Mouse (Mus musculus): ENCODE data around the gene Klk10. TPM values are rescaled to one million over a fixed set of nuclear protein-coding genes. Genes with fewer than 3 reads are reported as not detected.
A peak's percentile ranks its signal among the peaks of the same experiment; 100 is the strongest.

Klk10 gene
- polyA plus RNA-seq, 1 experiment from 2014 or later: not detected

DNA sequence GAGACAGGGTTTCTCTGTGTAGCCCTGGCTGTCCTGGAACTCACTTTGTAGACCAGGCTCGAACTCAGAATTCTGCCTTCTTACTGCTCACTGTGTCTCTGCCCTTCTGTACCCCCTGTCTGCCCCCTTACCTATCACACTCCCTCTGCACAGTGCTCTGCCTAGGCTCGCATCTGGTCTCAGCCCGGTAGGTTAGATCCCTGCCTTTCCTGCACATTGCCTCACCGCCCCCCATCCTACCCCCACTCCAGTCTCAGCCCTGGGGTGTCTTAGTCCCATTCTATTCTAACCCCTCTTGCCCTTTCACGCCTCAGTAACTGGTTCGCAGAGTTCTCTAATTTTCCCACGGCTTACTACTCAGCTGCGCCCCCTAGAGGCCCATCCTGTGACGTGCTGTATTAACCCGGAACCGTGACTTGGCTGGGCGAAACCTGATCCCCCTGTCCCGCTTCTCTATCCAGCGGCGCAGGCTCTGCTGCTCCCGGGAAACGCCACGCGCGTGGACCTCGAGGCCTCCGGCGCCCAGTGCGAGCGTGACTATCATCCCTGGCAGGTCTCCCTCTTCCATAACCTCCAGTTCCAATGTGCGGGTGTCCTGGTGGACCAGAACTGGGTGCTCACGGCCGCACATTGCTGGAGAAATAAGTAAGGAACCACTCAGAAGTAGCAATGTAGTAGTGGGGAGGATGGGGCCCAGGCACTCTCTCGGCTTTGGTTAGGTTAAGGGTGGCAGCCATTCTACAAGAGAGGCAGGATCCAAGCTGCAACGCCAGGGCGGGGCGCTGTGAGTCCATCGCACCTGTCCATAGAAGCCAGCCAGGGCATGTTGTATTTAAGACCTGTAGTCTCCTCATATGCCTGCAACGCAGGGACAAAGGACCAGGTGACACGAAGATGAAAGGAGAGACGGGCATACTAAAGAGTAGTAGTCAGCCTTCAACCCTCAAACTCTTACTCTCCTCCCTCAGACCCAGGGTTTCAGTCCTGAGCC is 1.7 kb downstream of the Klk10 start:
- peak; percentile 67 for ATAC-seq (ENCODE audit: insufficient read depth, low FRiP score, low TSS enrichment)
- H3K4me2 ChIP-seq (ENCODE audit: low read depth): peak overlapping the region; percentile 54
- no peaks in the 10 kb centered on the region for H3K27me3 ChIP-seq (ENCODE audit: control insufficient read depth, insufficient read depth, low read length)
- no peak overlapping the region for H3K27ac ChIP-seq (ENCODE audit: low read depth, low read length)
- peak; percentile 89 for DNase-seq (ENCODE audit: low spot score)
- WGBS: 8% methylated on average over 36 of the region's 36 CpGs
- no peaks in the 10 kb centered on the region for H3K4me1 ChIP-seq (ENCODE audit: control insufficient read depth, insufficient read depth, low read length)
- H3K9me3 ChIP-seq (ENCODE audit: control insufficient read depth, low read length): no peaks in the 10 kb centered on the region
- peak overlapping the region; percentile 20 for H3K4me3 ChIP-seq (ENCODE audit: low read depth, low read length)
- H3K36me3 ChIP-seq (ENCODE audit: control insufficient read depth, insufficient read depth, low read length): no peaks in the 10 kb centered on the region
- peak overlapping the region; percentile 52 for H3K9ac ChIP-seq (ENCODE audit: low read length)

DNA sequence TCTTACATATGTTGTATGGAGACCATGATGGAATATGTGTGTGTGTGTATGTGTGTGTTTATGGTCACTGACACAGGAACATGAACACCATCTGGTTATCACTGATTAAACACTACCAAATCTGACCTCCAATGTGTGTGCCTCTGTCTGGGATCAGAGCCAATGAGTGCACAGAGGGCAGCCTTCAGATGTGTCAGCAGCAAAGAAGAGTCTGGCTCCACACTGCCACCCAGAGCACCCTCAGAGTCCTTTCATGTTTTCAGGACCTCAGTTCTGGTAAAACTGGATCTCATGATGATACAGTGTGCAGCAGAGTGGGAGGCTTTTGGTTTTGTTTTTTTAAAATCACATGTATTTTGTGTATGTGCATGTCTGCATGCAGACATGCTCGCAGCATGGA is 4.5 kb downstream of the Klk10 start:
- H3K4me1 ChIP-seq (ENCODE audit: control insufficient read depth, insufficient read depth, low read length): no peaks in the 10 kb centered on the region
- WGBS: 86% methylated on average over 1 of the region's 1 CpGs
- H3K36me3 ChIP-seq (ENCODE audit: control insufficient read depth, insufficient read depth, low read length): no peaks in the 10 kb centered on the region
- no peak overlapping the region for H3K4me2 ChIP-seq (ENCODE audit: low read depth)
- H3K9ac ChIP-seq (ENCODE audit: low read length): no peak overlapping the region
- ATAC-seq (ENCODE audit: insufficient read depth, low FRiP score, low TSS enrichment) (no peak), DNase-seq (ENCODE audit: low spot score) (no peak)
- no peak overlapping the region for H3K4me3 ChIP-seq (ENCODE audit: low read depth, low read length)
- no peaks in the 10 kb centered on the region for H3K27me3 ChIP-seq (ENCODE audit: control insufficient read depth, insufficient read depth, low read length)
- H3K27ac ChIP-seq (ENCODE audit: low read depth, low read length): no peak overlapping the region
- no peaks in the 10 kb centered on the region for H3K9me3 ChIP-seq (ENCODE audit: control insufficient read depth, low read length)

DNA sequence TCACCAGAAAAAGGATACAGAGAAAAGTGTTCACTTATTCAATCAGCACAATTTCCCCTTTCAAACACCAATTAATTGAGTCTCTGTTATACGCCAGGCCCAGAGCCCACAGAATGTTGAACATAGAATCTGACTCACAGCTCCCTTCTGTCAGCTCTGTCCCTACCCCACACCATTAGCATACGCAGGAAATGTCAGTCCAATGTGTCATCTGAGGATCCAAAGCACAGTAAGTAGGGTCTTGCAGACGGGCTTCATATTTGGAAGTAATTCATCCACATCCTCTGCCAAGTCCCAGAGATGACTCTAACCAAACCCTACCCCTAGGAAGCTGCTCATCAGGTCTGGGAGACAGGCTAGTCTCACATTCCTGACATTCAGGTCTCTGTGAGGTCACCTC is 7.3 kb downstream of the Klk10 start:
- Histone ChIP-seq H3K4me3 (ENCODE audit: low read depth, low read length) (no peak overlapping the region), H3K4me2 (ENCODE audit: low read depth) (no peak overlapping the region), H3K9me3 (ENCODE audit: control insufficient read depth, low read length) (no peaks in the 10 kb centered on the region), H3K9ac (ENCODE audit: low read length) (no peak overlapping the region), H3K36me3 (ENCODE audit: control insufficient read depth, insufficient read depth, low read length) (no peaks in the 10 kb centered on the region), H3K4me1 (ENCODE audit: control insufficient read depth, insufficient read depth, low read length) (no peaks in the 10 kb centered on the region), H3K27me3 (ENCODE audit: control insufficient read depth, insufficient read depth, low read length) (no peaks in the 10 kb centered on the region), H3K27ac (ENCODE audit: low read depth, low read length) (no peak overlapping the region)
- DNase-seq (ENCODE audit: low spot score) (no peak), ATAC-seq (ENCODE audit: insufficient read depth, low FRiP score, low TSS enrichment) (no peak)
- WGBS: 80% methylated on average over 3 of the region's 3 CpGs

DNA sequence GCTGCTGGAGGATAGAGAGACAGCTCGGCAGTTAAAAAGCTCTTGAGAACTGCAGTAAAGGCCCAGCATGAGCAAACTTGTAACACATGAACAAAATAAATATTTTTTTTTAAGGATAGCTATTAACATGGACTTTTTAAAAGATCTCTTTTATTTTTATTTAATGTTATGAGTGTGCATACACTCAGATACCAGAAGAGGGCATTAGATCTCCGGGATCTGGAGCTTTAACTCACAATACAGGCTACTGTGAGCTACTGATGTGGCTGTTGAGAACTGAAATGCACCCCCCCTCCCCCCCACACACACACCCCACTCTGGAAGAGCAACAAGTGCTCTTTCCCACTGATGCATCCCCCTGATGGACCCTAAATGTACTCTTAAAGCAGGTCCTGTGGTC is 8.5 kb downstream of the Klk10 start:
- no peaks in the 10 kb centered on the region for H3K4me1 ChIP-seq (ENCODE audit: control insufficient read depth, insufficient read depth, low read length)
- WGBS: 64% methylated on average over 2 of the region's 2 CpGs
- H3K36me3 ChIP-seq (ENCODE audit: control insufficient read depth, insufficient read depth, low read length): no peaks in the 10 kb centered on the region
- H3K27me3 ChIP-seq (ENCODE audit: control insufficient read depth, insufficient read depth, low read length): no peaks in the 10 kb centered on the region
- no peak overlapping the region for H3K27ac ChIP-seq (ENCODE audit: low read depth, low read length)
- H3K9ac ChIP-seq (ENCODE audit: low read length): no peak overlapping the region
- H3K9me3 ChIP-seq (ENCODE audit: control insufficient read depth, low read length): no peaks in the 10 kb centered on the region
- no peak overlapping the region for H3K4me3 ChIP-seq (ENCODE audit: low read depth, low read length)
- DNase-seq (ENCODE audit: low spot score): no peak
- no peak for ATAC-seq (ENCODE audit: insufficient read depth, low FRiP score, low TSS enrichment)
- H3K4me2 ChIP-seq (ENCODE audit: low read depth): no peak overlapping the region

DNA sequence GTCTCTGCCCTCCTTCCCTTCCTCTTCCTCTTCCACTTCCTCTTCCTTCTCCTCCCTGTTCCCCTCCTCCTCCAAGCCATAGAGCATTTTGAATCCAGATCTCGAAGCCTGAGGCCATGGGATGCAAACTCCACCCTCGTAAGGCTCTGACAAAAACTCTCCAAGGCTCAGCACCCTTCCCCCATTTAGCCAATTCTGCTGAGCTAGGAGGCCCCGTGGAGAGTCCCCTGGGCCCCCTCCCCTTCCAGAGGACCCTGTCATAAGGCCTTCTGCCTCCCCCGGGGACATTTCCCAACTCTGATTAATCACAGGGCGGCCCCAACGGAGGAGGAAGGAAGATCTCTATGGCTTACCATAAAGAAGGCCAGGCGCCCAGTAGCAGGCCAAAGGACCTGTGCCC is 10.8 kb downstream of the Klk10 start, which contains the start of gene Klk9:
Gene Klk9, plus strand, starts transcription at position 301 of the 400 bp plus-strand sequence.
- Histone ChIP-seq H3K27ac (ENCODE audit: low read depth, low read length) (no peak within 1 kb of the TSS), H3K27me3 (ENCODE audit: control insufficient read depth, insufficient read depth, low read length) (peaks cover 7% of the 10 kb centered on the region), H3K9me3 (ENCODE audit: control insufficient read depth, low read length) (no peaks in the 10 kb centered on the region), H3K36me3 (ENCODE audit: control insufficient read depth, insufficient read depth, low read length) (no peaks in the 10 kb centered on the region), H3K9ac (ENCODE audit: low read length) (no peak within 1 kb of the TSS), H3K4me3 (ENCODE audit: low read depth, low read length) (no peak within 1 kb of the TSS), H3K4me1 (ENCODE audit: control insufficient read depth, insufficient read depth, low read length) (no peaks in the 10 kb centered on the region), H3K4me2 (ENCODE audit: low read depth) (no peak within 1 kb of the TSS)
- WGBS: 79% methylated on average over 7 of the region's 7 CpGs
- ATAC-seq (ENCODE audit: insufficient read depth, low FRiP score, low TSS enrichment): no peak
- no peak for DNase-seq (ENCODE audit: low spot score)

DNA sequence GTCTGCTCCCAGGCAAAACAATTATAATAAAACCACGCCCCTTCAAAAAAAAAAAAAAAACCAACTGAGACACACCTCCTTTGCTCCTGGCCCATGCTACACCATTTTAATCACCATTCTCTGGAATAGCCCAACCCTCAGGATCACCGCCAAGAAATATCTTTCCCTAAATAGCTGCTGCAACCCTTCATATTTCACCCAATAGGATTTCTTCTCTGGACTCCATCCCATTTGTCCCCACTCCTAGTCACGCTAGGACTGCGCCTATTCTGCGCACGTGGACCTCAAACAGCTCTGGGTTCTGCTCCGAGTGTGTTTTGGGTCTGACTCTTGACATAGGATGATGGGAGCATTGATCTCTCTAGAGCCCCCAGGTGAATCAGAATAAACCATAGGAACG is 15.5 kb downstream of the Klk10 start:
- peaks cover 14% of the 10 kb centered on the region for H3K27me3 ChIP-seq (ENCODE audit: control insufficient read depth, insufficient read depth, low read length)
- no peaks in the 10 kb centered on the region for H3K36me3 ChIP-seq (ENCODE audit: control insufficient read depth, insufficient read depth, low read length)
- no peaks in the 10 kb centered on the region for H3K4me1 ChIP-seq (ENCODE audit: control insufficient read depth, insufficient read depth, low read length)
- no peak overlapping the region for H3K27ac ChIP-seq (ENCODE audit: low read depth, low read length)
- no peaks in the 10 kb centered on the region for H3K9me3 ChIP-seq (ENCODE audit: control insufficient read depth, low read length)
- ATAC-seq (ENCODE audit: insufficient read depth, low FRiP score, low TSS enrichment): no peak
- no peak for DNase-seq (ENCODE audit: low spot score)
- no peak overlapping the region for H3K9ac ChIP-seq (ENCODE audit: low read length)
- H3K4me2 ChIP-seq (ENCODE audit: low read depth): peak overlapping the region; percentile 58
- WGBS: 8% methylated on average over 8 of the region's 8 CpGs
- H3K4me3 ChIP-seq (ENCODE audit: low read depth, low read length): peak overlapping the region; percentile 34

DNA sequence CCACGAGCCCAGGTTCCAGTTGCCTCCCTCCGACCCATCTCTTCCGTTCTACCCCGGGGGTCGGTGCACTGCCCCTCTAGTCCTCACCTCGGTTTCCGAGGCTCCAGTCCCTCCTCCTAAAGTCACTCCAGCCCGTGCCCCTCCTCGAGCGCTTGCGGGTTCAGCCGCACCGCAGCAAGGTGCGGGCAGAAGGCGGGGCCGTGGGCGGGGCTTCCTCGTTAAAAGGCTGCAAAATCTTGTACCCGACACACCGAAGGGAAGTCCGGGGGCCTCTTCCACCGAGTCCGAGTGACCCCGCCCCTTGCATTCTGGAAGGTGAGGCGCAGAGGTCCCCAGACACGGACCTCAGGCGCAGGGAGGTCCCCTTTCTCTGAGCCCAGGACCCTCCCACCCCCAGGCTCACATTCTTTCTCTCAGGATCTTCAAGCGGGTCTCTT is 16.5 kb downstream of the Klk10 start, which contains the start of gene Klk8:
Gene Klk8, plus strand, starts transcription at position 245 of the 437 bp plus-strand sequence.
- no peaks in the 10 kb centered on the region for H3K36me3 ChIP-seq (ENCODE audit: control insufficient read depth, insufficient read depth, low read length)
- WGBS: under 1% methylated on average over 28 of the region's 28 CpGs
- peaks cover 14% of the 10 kb centered on the region for H3K27me3 ChIP-seq (ENCODE audit: control insufficient read depth, insufficient read depth, low read length)
- DNase-seq (ENCODE audit: low spot score): no peak
- H3K4me3 ChIP-seq (ENCODE audit: low read depth, low read length): peak within 1 kb of the TSS; percentile 34
- H3K9me3 ChIP-seq (ENCODE audit: control insufficient read depth, low read length): no peaks in the 10 kb centered on the region
- H3K4me1 ChIP-seq (ENCODE audit: control insufficient read depth, insufficient read depth, low read length): no peaks in the 10 kb centered on the region
- no peak for ATAC-seq (ENCODE audit: insufficient read depth, low FRiP score, low TSS enrichment)
- peak within 1 kb of the TSS; percentile 44 for H3K9ac ChIP-seq (ENCODE audit: low read length)
- no peak within 1 kb of the TSS for H3K27ac ChIP-seq (ENCODE audit: low read depth, low read length)
- H3K4me2 ChIP-seq (ENCODE audit: low read depth): peak within 1 kb of the TSS; percentile 58

DNA sequence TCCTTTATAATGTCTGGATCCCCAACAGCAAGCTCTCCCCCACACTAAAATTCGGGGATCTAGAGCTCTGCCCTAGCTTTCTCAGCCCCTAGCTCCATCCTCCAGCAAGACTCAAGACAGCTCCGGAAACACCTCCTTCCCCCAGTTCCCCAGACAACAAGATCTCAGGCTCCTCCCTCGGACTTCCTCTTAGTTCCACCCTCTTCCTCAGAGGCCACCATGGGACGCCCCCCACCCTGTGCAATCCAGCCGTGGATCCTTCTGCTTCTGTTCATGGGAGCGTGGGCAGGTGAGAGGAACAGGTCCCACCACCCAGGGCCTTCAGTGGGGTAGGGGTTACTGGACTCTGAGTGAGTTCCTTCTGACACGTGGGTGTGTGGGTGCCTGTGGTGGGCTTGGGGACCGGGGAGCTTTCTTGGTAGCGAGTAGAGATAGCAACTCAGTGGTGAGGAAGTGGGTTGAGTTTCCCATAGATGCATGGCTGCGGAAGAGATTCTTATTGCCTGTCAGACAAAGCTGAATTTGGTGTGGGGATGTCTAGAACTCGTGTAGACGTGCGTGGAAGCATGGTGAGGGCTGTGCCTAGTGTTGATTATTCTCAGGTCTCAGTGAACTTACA is 17.1 kb downstream of the Klk10 start:
- H3K4me3 ChIP-seq (ENCODE audit: low read depth, low read length): peak overlapping the region; percentile 34
- H3K9ac ChIP-seq (ENCODE audit: low read length): no peak overlapping the region
- no peak overlapping the region for H3K27ac ChIP-seq (ENCODE audit: low read depth, low read length)
- no peaks in the 10 kb centered on the region for H3K4me1 ChIP-seq (ENCODE audit: control insufficient read depth, insufficient read depth, low read length)
- ATAC-seq (ENCODE audit: insufficient read depth, low FRiP score, low TSS enrichment) (no peak), DNase-seq (ENCODE audit: low spot score) (no peak)
- WGBS: 41% methylated on average over 13 of the region's 13 CpGs
- peak overlapping the region; percentile 58 for H3K4me2 ChIP-seq (ENCODE audit: low read depth)
- peaks cover 14% of the 10 kb centered on the region for H3K27me3 ChIP-seq (ENCODE audit: control insufficient read depth, insufficient read depth, low read length)
- H3K9me3 ChIP-seq (ENCODE audit: control insufficient read depth, low read length): no peaks in the 10 kb centered on the region
- H3K36me3 ChIP-seq (ENCODE audit: control insufficient read depth, insufficient read depth, low read length): no peaks in the 10 kb centered on the region

All from neural tube, embryonic 11.5 days (tissue).